Mouse (Mus musculus) heart, embryonic 12.5 days (tissue): Measurements from ENCODE around the gene Ttc30a1. TPM values are rescaled to one million over a fixed set of nuclear protein-coding genes. Genes with fewer than 3 reads are reported as not detected.
A peak's percentile ranks its signal among the peaks of the same experiment; 100 is the strongest.

Experiments used
- ATAC-seq: fragments of 200-750 bp; cut with Nextera tagmentation; 2 replicates; pipeline ENCODE4 v1.8.0; 2017; ENCODE audit warnings: moderate TSS enrichment, moderate library complexity; ENCODE audit not compliant: insufficient number of reproducible peaks, low FRiP score
- H3K27ac ChIP-seq: fragments of 300-500 bp; sonication (generic); 2 replicates; pipeline ENCODE4 v1.5.1; 2016; ENCODE audit warnings: mild to moderate bottlenecking, moderate library complexity; ENCODE audit not compliant: poor library complexity, severe bottlenecking
- H3K27me3 ChIP-seq: fragments of 300-500 bp; sonication (generic); replicated peaks from 2 replicates; pipeline ENCODE4 v1.6.1; 2016; ENCODE audit warnings: mild to moderate bottlenecking, moderate library complexity
- H3K36me3 ChIP-seq: fragments of 300-500 bp; sonication (generic); 2 replicates; pipeline ENCODE4 v1.6.1; 2016; ENCODE audit warnings: mild to moderate bottlenecking, moderate library complexity
- H3K4me1 ChIP-seq: fragments of 300-500 bp; sonication (generic); replicated peaks from 2 replicates; pipeline ENCODE4 v1.6.1; 2016; ENCODE audit warnings: mild to moderate bottlenecking
- H3K4me2 ChIP-seq: fragments of 300-500 bp; sonication (generic); 2 replicates; pipeline ENCODE4 v1.6.1; 2016; ENCODE audit warnings: mild to moderate bottlenecking, moderate library complexity
- H3K4me3 ChIP-seq: fragments of 300-500 bp; sonication (generic); 2 replicates; pipeline ENCODE4 v1.5.1; 2016; ENCODE audit warnings: mild to moderate bottlenecking
- H3K9ac ChIP-seq: fragments of 300-500 bp; sonication (generic); 2 replicates; pipeline ENCODE4 v1.6.1; 2016; ENCODE audit warnings: mild to moderate bottlenecking, moderate library complexity
- H3K9me3 ChIP-seq: fragments of 300-500 bp; sonication (generic); replicated peaks from 2 replicates; pipeline ENCODE4 v1.6.1; 2016; ENCODE audit warnings: mild to moderate bottlenecking, moderate library complexity
- WGBS: fragments of 180-500 bp; shearing (Covaris S2); methylation state at CpG from one replicate; pipeline ENCODE4 v1.1.7; 2016; 5-methylcytosine and 5-hydroxymethylcytosine counted together
- polyA plus RNA-seq: library from polyadenylated mRNA; unstranded; fragments of >200 nt; fragmentation: Nextera tagmentation; extraction: Ambion mirVana; gene quantifications from 2 replicates; pipeline ENCODE4 v1.2.1, GENCODE M21; 2016

Gene Ttc30a1
- polyA plus RNA-seq, 1 experiment from 2014 or later, result 6.1 TPM

- WGBS, result 34% methylated on average over 8 of the region's 8 CpGs
- H3K27ac ChIP-seq, result no peak overlapping the region; the same call in 1 of the 2 replicates
- H3K4me1 ChIP-seq, result peaks cover 27% of the 10 kb centered on the region
- no peak overlapping the region for H3K4me3 ChIP-seq
- H3K27me3 ChIP-seq, result 0 out of 2 replicates have a peak, but pooled peaks cover 2% of the 10 kb centered on the region
- no peak overlapping the region for H3K4me2 ChIP-seq
- no peak for ATAC-seq
- no peak overlapping the region for H3K9ac ChIP-seq
- no peaks in the 10 kb centered on the region for H3K36me3 ChIP-seq
- H3K9me3 ChIP-seq, result no peaks in the 10 kb centered on the region
Measured at GRCm38 (mm10) chr2:75998692-75999091, 16.9 kb upstream of the Ttc30a1 start.

DNA sequence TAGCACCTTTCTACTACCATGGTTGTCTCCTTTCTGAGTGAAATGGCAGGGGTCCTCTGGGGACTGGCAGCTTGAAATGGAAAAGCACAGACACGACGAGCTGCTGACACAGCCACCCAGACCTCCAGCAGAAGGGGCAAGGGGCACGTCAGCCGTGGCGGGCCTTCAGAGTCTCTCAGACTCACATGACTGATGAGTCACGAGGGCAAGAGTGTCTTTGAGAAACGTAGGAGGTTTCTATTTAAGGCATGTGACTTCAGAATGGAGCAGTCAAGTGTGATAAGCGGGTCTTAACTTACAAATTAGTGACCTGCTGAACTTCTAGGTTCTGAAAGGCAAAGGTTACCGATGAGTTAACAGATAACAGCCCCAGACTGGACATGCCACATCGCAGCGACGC lies 16.0 kb upstream of the Ttc30a1 start:
- Histone ChIP-seq H3K4me2 (0 out of 2 replicates have a peak overlapping the region, but pooled peaks have one; percentile 10), H3K36me3 (no peaks in the 10 kb centered on the region), H3K9me3 (no peaks in the 10 kb centered on the region), H3K4me3 (no peak overlapping the region), H3K4me1 (peaks cover 27% of the 10 kb centered on the region), H3K9ac (no peak overlapping the region), H3K27ac (peak overlapping the region; percentile 51; the same call in 1 of the 2 replicates), H3K27me3 (no peaks in the 10 kb centered on the region)
- no peak for ATAC-seq
- WGBS, result 18% methylated on average over 12 of the region's 12 CpGs

DNA sequence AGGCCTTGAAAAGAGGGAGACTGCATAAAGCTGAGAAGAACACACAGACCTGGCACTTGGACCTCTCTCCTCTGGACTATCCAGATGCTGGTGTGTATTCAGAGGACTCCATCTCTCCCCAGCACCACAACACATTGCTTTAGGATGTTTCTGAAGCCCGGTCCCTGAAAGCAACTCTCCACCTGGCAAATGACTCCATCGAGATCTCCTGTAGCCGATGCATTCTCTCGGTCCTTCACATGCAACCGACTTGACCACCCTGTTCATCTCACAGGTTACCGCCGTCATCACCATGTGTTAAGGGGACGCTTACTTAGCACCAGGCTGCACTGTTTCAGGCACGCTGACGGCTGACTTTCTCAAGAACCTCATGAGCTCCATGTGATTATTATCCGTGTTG lies 13.1 kb upstream of the Ttc30a1 start:
- H3K4me3 ChIP-seq, result no peak overlapping the region
- peaks cover 37% of the 10 kb centered on the region for H3K4me1 ChIP-seq
- no peaks in the 10 kb centered on the region for H3K27me3 ChIP-seq
- H3K4me2 ChIP-seq, result no peak overlapping the region
- ATAC-seq, result no peak
- no peaks in the 10 kb centered on the region for H3K9me3 ChIP-seq
- no peak overlapping the region for H3K27ac ChIP-seq
- no peak overlapping the region for H3K9ac ChIP-seq
- 83% methylated on average over 11 of the region's 11 CpGs for WGBS
- H3K36me3 ChIP-seq, result no peaks in the 10 kb centered on the region

DNA sequence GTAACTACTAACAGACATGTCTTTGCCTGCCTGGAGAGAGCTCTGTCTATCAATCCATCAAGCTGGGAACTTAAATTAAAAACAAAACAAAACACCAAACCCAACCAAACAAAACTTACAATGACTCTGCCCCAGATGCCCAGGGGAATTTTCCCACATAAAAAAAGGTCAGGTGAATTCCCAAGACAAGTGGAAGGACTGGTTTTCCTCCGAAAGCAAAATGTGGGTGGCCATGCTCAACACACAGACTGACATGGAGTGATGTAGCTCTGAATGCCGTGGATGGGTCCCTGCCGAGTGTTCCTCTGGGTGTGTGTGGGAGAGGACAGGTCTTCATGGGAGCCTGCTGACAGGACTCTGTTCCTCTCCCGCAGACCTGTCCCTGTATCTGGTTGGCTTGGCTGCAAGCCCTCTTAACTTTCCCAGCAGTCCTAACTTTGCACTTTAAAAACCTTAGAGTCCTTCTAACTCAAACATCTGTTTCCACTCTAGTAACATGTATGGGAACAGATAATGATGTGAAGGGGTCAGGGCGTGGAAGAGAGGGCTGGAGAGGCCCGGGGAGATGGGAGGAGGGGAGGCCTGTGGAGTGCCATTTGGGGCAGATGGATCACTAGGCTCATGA lies 9.9 kb upstream of the Ttc30a1 start:
- no peaks in the 10 kb centered on the region for H3K36me3 ChIP-seq
- H3K4me1 ChIP-seq, result peaks cover 22% of the 10 kb centered on the region
- H3K27ac ChIP-seq, result 0 out of 2 replicates have a peak overlapping the region, but pooled peaks have one; percentile 52
- no peak overlapping the region for H3K9ac ChIP-seq
- H3K4me3 ChIP-seq, result no peak overlapping the region
- WGBS, result 24% methylated on average over 6 of the region's 6 CpGs
- no peak; the same call in 1 of the 2 replicates for ATAC-seq
- H3K4me2 ChIP-seq, result no peak overlapping the region
- H3K27me3 ChIP-seq, result no peaks in the 10 kb centered on the region
- no peaks in the 10 kb centered on the region for H3K9me3 ChIP-seq

DNA sequence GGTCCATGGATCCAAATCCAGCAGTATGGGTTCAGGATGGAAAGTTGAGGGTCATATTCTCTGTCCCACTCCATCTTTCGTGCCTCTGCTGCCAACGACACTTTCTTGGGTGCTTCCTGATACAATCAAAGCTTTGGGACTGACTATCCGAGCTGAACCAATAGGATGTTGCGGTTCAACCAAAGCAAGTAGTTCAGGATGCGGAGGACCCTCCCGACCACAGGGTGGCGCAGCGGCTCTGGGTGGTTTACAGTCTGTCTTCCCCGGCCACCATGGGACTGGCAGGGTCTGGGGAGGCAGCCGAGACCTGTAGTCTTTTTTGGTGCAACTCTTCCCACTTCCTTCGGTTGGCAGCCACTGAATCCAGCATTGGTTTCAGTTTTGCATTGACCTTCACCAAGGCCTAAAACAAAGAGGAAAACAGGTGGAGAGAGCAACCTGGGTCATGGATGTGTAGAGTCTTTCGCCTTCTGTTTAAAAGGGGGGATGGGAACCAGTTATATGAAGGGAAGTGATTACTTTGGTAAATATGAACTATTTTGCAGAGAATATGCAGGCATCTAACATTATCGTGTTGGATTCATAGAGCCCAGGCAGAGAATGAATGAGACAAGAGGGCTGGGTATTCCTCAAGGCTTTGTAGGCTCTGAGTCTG lies 9.2 kb upstream of the Ttc30a1 start:
- Histone ChIP-seq H3K9ac (no peak overlapping the region), H3K4me3 (no peak overlapping the region), H3K4me1 (peaks cover 22% of the 10 kb centered on the region), H3K27me3 (no peaks in the 10 kb centered on the region), H3K4me2 (peak overlapping the region; percentile 45), H3K27ac (0 out of 2 replicates have a peak overlapping the region, but pooled peaks have one; percentile 52), H3K36me3 (no peaks in the 10 kb centered on the region), H3K9me3 (no peaks in the 10 kb centered on the region)
- ATAC-seq, result no peak
- 37% methylated on average over 13 of the region's 13 CpGs for WGBS

DNA sequence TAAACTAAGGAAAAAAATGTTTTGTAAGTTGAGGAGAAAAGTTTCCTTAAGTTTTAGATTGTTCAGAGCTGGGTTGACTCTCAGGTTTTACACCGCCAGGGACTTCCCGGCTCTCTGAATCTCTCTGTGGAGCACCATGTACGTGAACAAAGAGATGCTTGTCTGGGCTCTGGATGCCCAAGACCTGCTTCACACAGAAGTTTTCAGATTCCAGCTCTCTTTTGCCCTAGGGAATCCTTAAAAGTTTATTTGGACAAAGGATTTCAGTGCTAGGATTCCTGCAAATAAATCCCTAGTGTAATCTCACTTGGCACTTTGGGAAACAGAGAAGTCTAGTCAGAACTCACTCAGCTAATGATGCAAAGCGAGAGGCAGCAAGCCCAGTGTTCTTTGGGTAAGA lies 7.9 kb upstream of the Ttc30a1 start:
- Histone ChIP-seq H3K36me3 (no peaks in the 10 kb centered on the region), H3K9ac (no peak overlapping the region), H3K27ac (no peak overlapping the region), H3K27me3 (no peaks in the 10 kb centered on the region), H3K4me1 (peaks cover 22% of the 10 kb centered on the region), H3K4me3 (no peak overlapping the region), H3K9me3 (no peaks in the 10 kb centered on the region), H3K4me2 (no peak overlapping the region)
- ATAC-seq, result no peak
- WGBS, result 64% methylated on average over 4 of the region's 4 CpGs

- Histone ChIP-seq H3K9ac (no peak overlapping the region), H3K27ac (no peak overlapping the region), H3K36me3 (no peaks in the 10 kb centered on the region), H3K9me3 (no peaks in the 10 kb centered on the region), H3K4me2 (no peak overlapping the region), H3K4me3 (no peak overlapping the region), H3K4me1 (peaks cover 22% of the 10 kb centered on the region), H3K27me3 (no peaks in the 10 kb centered on the region)
- no peak for ATAC-seq
- WGBS, result 47% methylated on average over 7 of the region's 7 CpGs
Measured at GRCm38 (mm10) chr2:75988779-75989363, 7.1 kb upstream of the Ttc30a1 start.

- H3K4me2 ChIP-seq, result no peak overlapping the region
- 69% methylated on average over 4 of the region's 4 CpGs for WGBS
- H3K4me1 ChIP-seq, result peaks cover 22% of the 10 kb centered on the region
- no peaks in the 10 kb centered on the region for H3K27me3 ChIP-seq
- H3K36me3 ChIP-seq, result no peaks in the 10 kb centered on the region
- no peak overlapping the region for H3K9ac ChIP-seq
- no peak overlapping the region for H3K4me3 ChIP-seq
- H3K27ac ChIP-seq, result no peak overlapping the region
- no peaks in the 10 kb centered on the region for H3K9me3 ChIP-seq
- no peak for ATAC-seq
Measured at GRCm38 (mm10) chr2:75988378-75988777, 6.6 kb upstream of the Ttc30a1 start.

GRCm38 (mm10) chr2:75987739-75988138 lies 6.0 kb upstream of the Ttc30a1 start:
- WGBS, result 58% methylated on average over 9 of the region's 9 CpGs
- no peak overlapping the region for H3K4me2 ChIP-seq
- no peak for ATAC-seq
- no peaks in the 10 kb centered on the region for H3K36me3 ChIP-seq
- H3K9ac ChIP-seq, result no peak overlapping the region
- H3K27ac ChIP-seq, result no peak overlapping the region
- no peaks in the 10 kb centered on the region for H3K27me3 ChIP-seq
- peaks cover 22% of the 10 kb centered on the region for H3K4me1 ChIP-seq
- H3K9me3 ChIP-seq, result no peaks in the 10 kb centered on the region
- H3K4me3 ChIP-seq, result no peak overlapping the region

GRCm38 (mm10) chr2:75985124-75985523 lies 3.4 kb upstream of the Ttc30a1 start:
- WGBS, result 3% methylated on average over 2 of the region's 2 CpGs

GRCm38 (mm10) chr2:75983847-75984246 lies 2.1 kb upstream of the Ttc30a1 start:
- WGBS, result 74% methylated on average over 3 of the region's 3 CpGs
- Histone ChIP-seq H3K27me3 (no peaks in the 10 kb centered on the region), H3K9me3 (no peaks in the 10 kb centered on the region), H3K9ac (no peak overlapping the region), H3K4me1 (peaks cover 4% of the 10 kb centered on the region; the same call in 1 of the 2 replicates), H3K4me3 (no peak overlapping the region), H3K27ac (no peak overlapping the region), H3K4me2 (no peak overlapping the region), H3K36me3 (no peaks in the 10 kb centered on the region)
- ATAC-seq, result no peak

More at GRCm38 (mm10) chr2:75985124-75985523, 3.4 kb upstream of the Ttc30a1 start:
- H3K27ac ChIP-seq, result no peak overlapping the region
- H3K4me2 ChIP-seq, result no peak overlapping the region
- no peaks in the 10 kb centered on the region for H3K36me3 ChIP-seq
- H3K27me3 ChIP-seq, result no peaks in the 10 kb centered on the region
- peaks cover 4% of the 10 kb centered on the region; the same call in 1 of the 2 replicates for H3K4me1 ChIP-seq
- no peaks in the 10 kb centered on the region for H3K9me3 ChIP-seq
- no peak overlapping the region for H3K9ac ChIP-seq
- H3K4me3 ChIP-seq, result no peak overlapping the region
- ATAC-seq, result no peak
